Mouse (Mus musculus) forebrain, embryonic 16.5 days (tissue): ENCODE measurements around the gene Tmprss11c. TPM values are rescaled to one million over a fixed set of nuclear protein-coding genes. Genes with fewer than 3 reads are reported as not detected.
"Not testable (repeated sequence)": the region's sequence is repeated elsewhere in the genome, so short reads cannot be mapped to it uniquely, and the experiment has no call there.

Experiments
- ATAC-seq: fragments of 200-750 bp; cut with Nextera tagmentation; 2 replicates; pipeline ENCODE4 v1.8.0; 2017; ENCODE audit warnings: mild to moderate bottlenecking, moderate library complexity
- H3K27ac ChIP-seq: fragments of 300-500 bp; sonication (generic); 2 replicates; pipeline ENCODE4 v1.5.1; 2014; ENCODE audit warnings: low read length, control low read depth
- H3K27me3 ChIP-seq: fragments of 300-500 bp; sonication (generic); replicated peaks from 2 replicates; pipeline ENCODE4 v1.6.1; 2014; ENCODE audit warnings: low read length; ENCODE audit not compliant: control insufficient read depth, insufficient read depth
- H3K36me3 ChIP-seq: fragments of 300-500 bp; sonication (generic); 2 replicates; pipeline ENCODE4 v1.6.1; 2014; ENCODE audit not compliant: control insufficient read depth, insufficient read depth
- H3K4me1 ChIP-seq: fragments of 300-500 bp; sonication (generic); replicated peaks from 2 replicates; pipeline ENCODE4 v1.6.1; 2014; ENCODE audit warnings: low read length; ENCODE audit not compliant: control insufficient read depth, insufficient read depth
- H3K4me2 ChIP-seq: fragments of 300-500 bp; sonication (generic); 2 replicates; pipeline ENCODE4 v1.6.1; 2014; ENCODE audit warnings: mild to moderate bottlenecking, low read length, control low read depth
- H3K4me3 ChIP-seq: fragments of 300-500 bp; sonication (generic); replicated peaks from 2 replicates; pipeline ENCODE4 v1.5.1; 2014; ENCODE audit warnings: mild to moderate bottlenecking, low read length, control low read depth
- H3K9ac ChIP-seq: fragments of 300-500 bp; sonication (generic); replicated peaks from 2 replicates; pipeline ENCODE4 v1.6.1; 2014; ENCODE audit warnings: low read depth, low read length, control low read depth
- H3K9me3 ChIP-seq: fragments of 300-500 bp; sonication (generic); 2 replicates; pipeline ENCODE4 v1.6.1; 2016; ENCODE audit warnings: low read length; ENCODE audit not compliant: control insufficient read depth
- WGBS: fragments of 180-500 bp; shearing (Covaris S2); extraction: QIAGEN DNeasy Blood & Tissue Kit; methylation state at CpG from one replicate; pipeline ENCODE4 v1.1.7; 2014; 5-methylcytosine and 5-hydroxymethylcytosine counted together
- polyA plus RNA-seq: library from polyadenylated mRNA; unstranded; fragments of >200 nt; fragmentation: Nextera tagmentation; extraction: Ambion mirVana; gene quantifications from 2 replicates; pipeline ENCODE4 v1.2.1, GENCODE M21; 2015

Tmprss11c gene
- polyA plus RNA-seq, result not detected in 2 replicates

- Histone ChIP-seq H3K36me3 (no peaks in the 10 kb centered on the region), H3K4me3 (no peak within 1 kb of the TSS), H3K9me3 (no peaks in the 10 kb centered on the region), H3K4me2 (no peak within 1 kb of the TSS), H3K4me1 (no peaks in the 10 kb centered on the region), H3K9ac (no peak within 1 kb of the TSS), H3K27me3 (no peaks in the 10 kb centered on the region), H3K27ac (no peak within 1 kb of the TSS)
- 86% methylated on average over 4 of the region's 4 CpGs for WGBS
- ATAC-seq, result no peak
Observed at GRCm38 (mm10) chr5:86289208-86289607, at the start of gene Tmprss11c. Gene Tmprss11c (minus strand): TSS chr5:86289308.

GRCm38 (mm10) chr5:86318018-86318956 lies 29.2 kb upstream of the Tmprss11c start:
- Histone ChIP-seq H3K4me3 (peak overlapping the region; percentile 41), H3K9ac (0 out of 2 replicates have a peak overlapping the region, but pooled peaks have one; percentile 29), H3K4me2 (peak overlapping the region; percentile 39)
- not testable (repeated sequence) for H3K27ac ChIP-seq, H3K27me3 ChIP-seq, H3K9me3 ChIP-seq, H3K4me1 ChIP-seq, H3K36me3 ChIP-seq
- WGBS, result 50% methylated on average over 25 of the region's 30 CpGs
- ATAC-seq, result peak; percentile 92

DNA sequence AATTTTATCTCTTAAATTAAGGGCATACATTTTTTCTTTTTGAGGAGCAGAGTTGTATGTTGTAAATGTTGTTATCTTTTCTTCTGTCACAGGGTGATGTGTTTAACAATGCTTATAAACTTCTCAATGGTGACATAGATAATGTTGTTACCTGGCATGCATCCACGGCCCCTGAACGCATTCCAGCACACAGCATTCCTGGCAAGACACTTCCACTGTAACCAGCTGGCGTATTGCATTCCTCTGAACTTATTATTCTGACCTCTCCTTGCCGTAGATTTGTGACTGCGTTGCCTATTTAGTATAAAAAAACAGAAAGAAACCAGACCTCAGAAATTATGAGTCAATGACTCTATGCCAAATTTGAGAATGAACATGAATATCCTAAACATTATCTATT lies 17.0 kb upstream of the Tmprss11c start:
- H3K4me1 ChIP-seq, result no peaks in the 10 kb centered on the region
- no peak overlapping the region for H3K4me3 ChIP-seq
- no peaks in the 10 kb centered on the region for H3K27me3 ChIP-seq
- no peak for ATAC-seq
- no peak overlapping the region for H3K4me2 ChIP-seq
- H3K27ac ChIP-seq, result no peak overlapping the region
- H3K9me3 ChIP-seq, result no peaks in the 10 kb centered on the region
- no peak overlapping the region for H3K9ac ChIP-seq
- 68% methylated on average over 5 of the region's 5 CpGs for WGBS
- no peaks in the 10 kb centered on the region for H3K36me3 ChIP-seq

DNA sequence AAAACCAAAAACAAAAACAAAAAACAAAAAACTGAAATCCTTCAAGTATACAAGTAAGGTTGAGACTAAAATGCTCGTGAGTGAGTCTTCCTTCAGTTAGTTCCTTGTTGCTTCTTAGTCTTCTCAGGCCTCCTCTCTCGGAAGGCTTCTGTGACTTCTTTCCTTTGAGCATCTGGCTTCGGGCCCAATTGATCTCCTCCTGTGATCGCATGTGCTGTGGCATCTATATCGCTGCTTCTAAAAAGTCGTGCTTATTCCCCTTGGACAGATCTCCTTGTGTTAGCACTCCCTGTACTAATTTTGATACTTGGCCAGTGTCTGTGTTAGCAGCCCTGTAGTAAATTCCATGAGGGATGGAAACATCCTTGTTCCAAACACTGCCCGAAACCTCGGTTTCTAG lies 14.8 kb upstream of the Tmprss11c start:
- Histone ChIP-seq H3K4me1 (no peaks in the 10 kb centered on the region), H3K4me3 (no peak overlapping the region), H3K9me3 (no peaks in the 10 kb centered on the region), H3K36me3 (no peaks in the 10 kb centered on the region), H3K27me3 (no peaks in the 10 kb centered on the region), H3K9ac (no peak overlapping the region), H3K27ac (no peak overlapping the region), H3K4me2 (no peak overlapping the region)
- 80% methylated on average over 8 of the region's 8 CpGs for WGBS
- no peak for ATAC-seq

- 92% methylated on average over 11 of the region's 11 CpGs for WGBS
- H3K4me1 ChIP-seq, result no peaks in the 10 kb centered on the region
- no peak overlapping the region for H3K4me3 ChIP-seq
- no peak overlapping the region for H3K9ac ChIP-seq
- H3K4me2 ChIP-seq, result no peak overlapping the region
- no peak overlapping the region for H3K27ac ChIP-seq
- no peaks in the 10 kb centered on the region for H3K36me3 ChIP-seq
- ATAC-seq, result no peak
- no peaks in the 10 kb centered on the region for H3K9me3 ChIP-seq
- no peaks in the 10 kb centered on the region for H3K27me3 ChIP-seq
Observed at GRCm38 (mm10) chr5:86246559-86246958, 42.5 kb downstream of the Tmprss11c start.

GRCm38 (mm10) chr5:86244880-86245279 lies 44.2 kb downstream of the Tmprss11c start:
- H3K4me1 ChIP-seq, result no peaks in the 10 kb centered on the region
- no peak overlapping the region for H3K27ac ChIP-seq

DNA sequence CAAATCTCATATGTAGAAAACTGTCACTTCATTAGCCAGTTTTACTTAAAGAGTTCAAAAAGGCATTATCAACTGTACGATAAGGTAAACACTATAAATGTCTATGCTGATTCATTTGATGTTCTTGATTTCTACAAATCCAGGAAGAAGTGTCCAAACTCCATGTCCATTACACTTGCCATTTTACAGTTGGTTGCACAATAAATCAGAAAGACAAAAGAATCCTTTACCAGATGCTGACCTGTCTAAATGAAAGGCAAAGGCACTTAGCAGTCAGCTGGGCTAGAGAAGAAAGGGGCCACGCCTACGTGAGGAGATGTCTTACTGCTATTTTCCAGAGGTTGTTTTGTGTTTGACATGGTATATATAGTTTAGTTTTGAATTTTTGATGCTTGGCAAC lies 44.8 kb downstream of the Tmprss11c start:
- H3K9me3 ChIP-seq, result no peaks in the 10 kb centered on the region
- H3K9ac ChIP-seq, result no peak overlapping the region
- no peaks in the 10 kb centered on the region for H3K36me3 ChIP-seq
- H3K4me1 ChIP-seq, result no peaks in the 10 kb centered on the region
- H3K27me3 ChIP-seq, result no peaks in the 10 kb centered on the region
- no peak overlapping the region for H3K4me3 ChIP-seq
- no peak overlapping the region for H3K4me2 ChIP-seq
- no peak for ATAC-seq
- WGBS, result 88% methylated on average over 3 of the region's 3 CpGs
- no peak overlapping the region for H3K27ac ChIP-seq

More at GRCm38 (mm10) chr5:86244880-86245279, 44.2 kb downstream of the Tmprss11c start:
- no peak overlapping the region for H3K4me3 ChIP-seq
- H3K36me3 ChIP-seq, result no peaks in the 10 kb centered on the region
- H3K27me3 ChIP-seq, result no peaks in the 10 kb centered on the region
- H3K9ac ChIP-seq, result no peak overlapping the region
- no peak for ATAC-seq
- H3K9me3 ChIP-seq, result no peaks in the 10 kb centered on the region
- WGBS, result 61% methylated on average over 1 of the region's 1 CpGs
- no peak overlapping the region for H3K4me2 ChIP-seq

- Histone ChIP-seq H3K4me3 (no peak overlapping the region), H3K4me2 (no peak overlapping the region), H3K9me3 (no peaks in the 10 kb centered on the region), H3K27ac (no peak overlapping the region), H3K9ac (no peak overlapping the region), H3K4me1 (no peaks in the 10 kb centered on the region), H3K27me3 (no peaks in the 10 kb centered on the region), H3K36me3 (no peaks in the 10 kb centered on the region)
- 62% methylated on average over 5 of the region's 5 CpGs for WGBS
- ATAC-seq, result peak; percentile 80; the same call in 1 of the 2 replicates
Observed at GRCm38 (mm10) chr5:86227156-86227853, 61.8 kb downstream of the Tmprss11c start.

GRCm38 (mm10) chr5:86197801-86198200 lies 91.3 kb downstream of the Tmprss11c start, which contains the start of gene Gnrhr:
Gene Gnrhr (minus strand): TSS chr5:86197901.
- no peaks in the 10 kb centered on the region for H3K4me1 ChIP-seq
- no peak within 1 kb of the TSS for H3K4me3 ChIP-seq
- H3K27ac ChIP-seq, result no peak within 1 kb of the TSS
- no peaks in the 10 kb centered on the region for H3K9me3 ChIP-seq
- no peaks in the 10 kb centered on the region for H3K27me3 ChIP-seq
- no peak within 1 kb of the TSS for H3K4me2 ChIP-seq
- H3K36me3 ChIP-seq, result no peaks in the 10 kb centered on the region
- ATAC-seq, result no peak
- no peak within 1 kb of the TSS for H3K9ac ChIP-seq
- 89% methylated on average over 10 of the region's 10 CpGs for WGBS
